In genomic region chr13:56701924-56702323, GRCm38 (mm10) we compare ENCODE assay signal across 9 mouse cellular contexts. TPM values are rescaled to one million over a fixed set of nuclear protein-coding genes. Genes with fewer than 3 reads are reported as not detected.
A peak's percentile ranks its signal among the peaks of the same experiment; 100 is the strongest.
DNase-seq lines count a peak whose midpoint lies in the region; ATAC-seq and TF ChIP-seq lines count a peak whose summit lies in the region.
"Had no signal": no experiment of that assay in that cellular context is flagged by ENCODE, and none has a peak within 500 bp of the region (broad histone marks: within the 10 kb centered on the region; RNA-seq: fewer than 3 reads in every experiment).

No protein-coding gene starts in this region.

- DNase-seq in heart, embryonic 10.5 days (ENCODE audit: low spot score), result no peak
- no peak for DNase-seq in heart, postnatal 25 days (ENCODE audit: low spot score)
- DNase-seq in kidney, postnatal 4 days, result peak; percentile 20 to 40
- DNase-seq in kidney, adult 11 months, result no peak
- DNase-seq in urinary bladder, postnatal 4 days (ENCODE audit: low spot score in 2 of 2), result no peak
- DNase-seq in layer of hippocampus, postnatal 36 days, result no peak

- ATAC-seq in limb, embryonic 12.5 days (ENCODE audit: insufficient number of reproducible peaks, insufficient read depth, low FRiP score, low TSS enrichment, low read depth), result no peak

- TF ChIP-seq EP300 in ES-Bruce4 (IDR thresholded peaks at IDR 0.05; ENCODE audit: insufficient read depth, low read depth, low read length), result no peak

- peak overlapping the region; percentile 95 for H3K9ac ChIP-seq in ES-Bruce4 (ENCODE audit: low read depth, poor library complexity, severe bottlenecking)
- peak overlapping the region; percentile 34; the same call in 1 of the 2 replicates for H3K9ac ChIP-seq in limb, embryonic 12.5 days (replicated peaks)

- H3K27me3 ChIP-seq in heart, embryonic 10.5 days (ENCODE audit: insufficient read depth, poor library complexity, severe bottlenecking), result no peaks in the 10 kb centered on the region
- no peaks in the 10 kb centered on the region for H3K27me3 ChIP-seq in ES-Bruce4 (ENCODE audit: control insufficient read depth, insufficient read depth, low read length, poor library complexity, severe bottlenecking)
- H3K27me3 ChIP-seq in limb, embryonic 12.5 days, result no peaks in the 10 kb centered on the region

- intact Hi-C loops in heart, postnatal 25 days (cut with DNase I), result loop anchor here (5.0 kb wide), 1 partner anchor 40 kb away; no protein-coding TSS in a partner anchor

- no peak for TF ChIP-seq POLR2A in ES-Bruce4 (IDR thresholded peaks at IDR 0.05; ENCODE audit: insufficient read depth, low read length)

- H3K4me2 ChIP-seq in limb, embryonic 12.5 days, result peak overlapping the region; percentile 78

- peaks cover 43% of the 10 kb centered on the region for H3K4me1 ChIP-seq in heart, embryonic 10.5 days
- H3K4me1 ChIP-seq in ES-Bruce4 (ENCODE audit: control insufficient read depth, insufficient read depth, low read length), result peaks cover 3% of the 10 kb centered on the region
- peaks cover 76% of the 10 kb centered on the region for H3K4me1 ChIP-seq in limb, embryonic 12.5 days (replicated peaks)

- peak overlapping the region; percentile 79; the same call in 1 of the 2 replicates for H3K4me3 ChIP-seq in heart, embryonic 10.5 days
- H3K4me3 ChIP-seq in ES-Bruce4 (ENCODE audit: low read depth, low read length), result peak overlapping the region; percentile 29
- no peak overlapping the region for H3K4me3 ChIP-seq in limb, embryonic 12.5 days (replicated peaks)

- H3K36me3 ChIP-seq in heart, embryonic 10.5 days, result peaks cover 8% of the 10 kb centered on the region; the same call in 1 of the 2 replicates
- H3K36me3 ChIP-seq in ES-Bruce4 (ENCODE audit: control insufficient read depth, insufficient read depth, low read length, poor library complexity, severe bottlenecking), result no peaks in the 10 kb centered on the region
- peaks cover 9% of the 10 kb centered on the region; the same call in 1 of the 2 replicates for H3K36me3 ChIP-seq in limb, embryonic 12.5 days

- 62% methylated on average over 10 of the region's 10 CpGs for WGBS in heart, embryonic 10.5 days
- WGBS in limb, embryonic 12.5 days, result 32% methylated on average over 10 of the region's 10 CpGs

- H3K27ac ChIP-seq in heart, embryonic 10.5 days, result peak overlapping the region; percentile 99; the same call in 1 of the 2 replicates
- no peak overlapping the region for H3K27ac ChIP-seq in ES-Bruce4 (ENCODE audit: insufficient read depth, low read length)
- peak overlapping the region; percentile 99 for H3K27ac ChIP-seq in limb, embryonic 12.5 days

- H3K9me3 ChIP-seq in heart, embryonic 10.5 days, result no peaks in the 10 kb centered on the region
- no peaks in the 10 kb centered on the region for H3K9me3 ChIP-seq in ES-Bruce4 (replicated peaks; ENCODE audit: control insufficient read depth, insufficient read depth, low read length, poor library complexity, severe bottlenecking)
- no peaks in the 10 kb centered on the region for H3K9me3 ChIP-seq in limb, embryonic 12.5 days

- TF ChIP-seq CTCF in ES-Bruce4 (IDR thresholded peaks at IDR 0.05; ENCODE audit: low read depth, low read length), result no peak

RNA-seq across cellular contexts. Expression of gene Smad5, which starts 0.9 kb away (rescaled TPM):
- 20.7 and 23.0 TPM in 2 replicates for polyA plus RNA-seq in heart, embryonic 10.5 days (2016; fragmentation: Nextera tagmentation; extraction: Ambion mirVana)
- 10 to 100 TPM; 29.5 to 34.6 TPM for total RNA-seq in heart, postnatal 25 days (2021)
- polyA plus RNA-seq in ES-Bruce4 (2011; ENCODE audit: insufficient read depth, insufficient read length, low read depth, missing spikeins), result 27.1 and 34.2 TPM in 2 replicates
- 52.6 and 56.3 TPM in 2 replicates for polyA plus RNA-seq in limb, embryonic 12.5 days (2016; fragmentation: Nextera tagmentation; extraction: Ambion mirVana)
- total RNA-seq in layer of hippocampus, postnatal 36 days (2021), result 10 to 100 TPM; 26.5 to 32.7 TPM

RNA-seq across cellular contexts. Expression of gene Gm45623, which starts 51.7 kb away (rescaled TPM):
- 0.49 and 0.67 TPM in 2 replicates for polyA plus RNA-seq in heart, embryonic 10.5 days (2016; fragmentation: Nextera tagmentation; extraction: Ambion mirVana)
- total RNA-seq in heart, postnatal 25 days (2021), result not detected
- polyA plus RNA-seq in ES-Bruce4 (2011; ENCODE audit: insufficient read depth, insufficient read length, low read depth, missing spikeins), result not detected in 2 replicates
- polyA plus RNA-seq in limb, embryonic 12.5 days (2016; fragmentation: Nextera tagmentation; extraction: Ambion mirVana), result not detected in 2 replicates
- total RNA-seq in layer of hippocampus, postnatal 36 days (2021), result 1 to 10 TPM in 1 of 2 experiments, under 1 TPM in 1; 0.96 to 1.0 TPM
- polyA plus RNA-seq: liver, embryonic 16.5 days had no signal

Comparison
In these comparisons a context has a peak if more than half of its experiments do, and no peak if none do; other contexts are left out.
1. DNase-seq: peak in kidney, postnatal 4 days (2 of 2); none in heart, embryonic 10.5 days (single experiment), heart, postnatal 25 days (single experiment), kidney, adult 11 months (single experiment), urinary bladder, postnatal 4 days (0 of 2) and layer of hippocampus, postnatal 36 days (0 of 2).